Mouse (Mus musculus) heart, postnatal 4 days (tissue): ENCODE measurements around the gene Ahcy. TPM values are rescaled to one million over a fixed set of nuclear protein-coding genes. Genes with fewer than 3 reads are reported as not detected.
"Not testable (repeated sequence)": the region's sequence is repeated elsewhere in the genome, so short reads cannot be mapped to it uniquely, and the experiment has no call there.

ENCODE experiments used
- DNase-seq: peaks from one replicate; pipeline ENCODE4 v3.0.0; 2021
- total RNA-seq, 2 experiments: library from RNA; stranded (reverse); gene quantifications; 2 replicates each; pipeline ENCODE4 v1.2.3; 2021

Gene Ahcy
- total RNA-seq, 2 experiments from 2014 or later, result 19.7 to 22.6 TPM

DNA sequence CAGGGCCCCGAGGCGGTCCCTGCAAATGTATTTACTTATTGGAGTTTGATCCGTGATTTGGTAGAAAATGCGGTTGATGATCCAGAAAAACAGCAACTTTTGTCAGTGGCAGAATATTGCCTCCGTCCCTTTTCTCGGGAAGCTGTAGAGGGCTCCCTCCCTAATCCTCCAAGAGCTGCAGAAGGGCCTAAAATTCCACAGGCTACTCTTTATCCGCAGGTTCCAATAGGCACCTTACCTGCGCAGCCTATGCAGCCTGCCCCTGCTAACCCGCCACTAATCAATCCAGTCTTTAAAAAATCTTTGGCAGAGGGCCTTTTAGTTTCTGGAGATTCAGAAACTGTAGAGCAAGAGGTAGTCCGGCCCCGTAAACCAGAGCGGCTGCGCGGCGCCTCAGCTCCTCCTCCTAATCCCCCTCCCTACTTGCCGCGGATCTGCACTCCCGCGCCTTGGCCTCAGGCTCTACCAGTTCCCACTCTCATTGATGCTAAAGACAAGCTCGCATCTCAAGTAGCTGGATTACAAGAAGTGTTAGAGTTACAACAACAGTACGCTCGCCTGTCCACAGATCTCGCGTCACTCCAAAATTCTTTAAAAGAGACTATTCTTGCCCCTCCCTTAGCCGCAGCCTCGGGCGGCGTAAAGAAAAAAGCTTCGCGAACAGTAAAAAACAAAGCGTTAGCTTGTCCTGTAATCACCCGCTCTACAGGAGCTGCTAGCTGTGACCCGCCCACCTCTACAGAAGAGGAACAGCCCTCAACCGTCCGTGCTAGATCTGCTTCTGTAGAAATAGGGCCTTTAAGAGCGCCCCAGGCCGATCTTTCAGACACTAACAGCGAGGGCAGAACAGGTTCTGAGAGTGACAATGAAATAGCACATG lies 55.3 kb downstream of the Ahcy start:
- DNase-seq, result peak; percentile 68

DNA sequence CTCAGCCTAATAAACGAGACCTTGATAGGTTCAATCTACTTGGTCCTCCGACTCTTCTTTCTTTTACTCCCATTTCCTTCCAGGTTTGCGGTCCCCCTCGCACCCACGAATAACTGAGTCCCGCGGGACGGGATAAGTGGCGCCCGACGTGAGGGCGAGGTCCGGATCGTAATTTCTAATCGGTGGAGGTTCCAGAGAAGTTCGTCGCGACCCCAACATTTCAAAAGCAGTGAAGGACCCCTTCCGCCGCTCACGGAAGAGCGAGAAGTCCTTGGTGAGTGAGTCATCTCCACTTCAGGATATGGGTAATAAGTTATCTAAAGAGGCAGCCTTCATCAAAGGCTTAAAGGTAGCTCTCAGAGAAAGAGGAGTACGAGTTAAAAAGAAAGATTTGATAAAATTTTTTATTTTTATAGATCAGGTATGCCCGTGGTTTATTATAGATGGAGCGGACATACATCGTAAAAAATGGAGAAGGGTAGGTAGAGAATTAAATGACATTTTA lies 56.0 kb downstream of the Ahcy start, which contains the start of gene Gm14226:
Gene Gm14226, plus strand, starts transcription at position 16 of the 505 bp plus-strand sequence.
- not testable (repeated sequence) for DNase-seq

DNA sequence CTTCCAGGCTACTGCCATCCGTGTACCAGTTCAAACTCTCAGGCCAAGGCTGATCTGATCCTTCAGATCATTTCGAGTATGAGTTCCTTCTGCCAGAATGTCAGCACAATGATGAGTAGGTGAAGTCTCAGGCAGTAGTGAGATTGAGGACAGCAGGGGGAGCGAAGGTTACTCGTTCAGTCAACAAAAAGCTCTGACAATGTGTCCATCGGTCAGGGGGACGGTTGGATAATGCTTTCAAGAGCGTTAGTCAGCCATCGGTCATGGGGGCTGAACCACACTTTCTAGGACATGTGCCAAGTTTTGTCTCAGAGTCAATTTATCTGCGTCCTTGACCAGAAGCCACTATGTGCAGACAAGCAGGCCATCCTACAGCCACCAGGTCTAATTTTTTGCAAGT lies 57.5 kb downstream of the Ahcy start:
- DNase-seq, result not testable (repeated sequence)

DNA sequence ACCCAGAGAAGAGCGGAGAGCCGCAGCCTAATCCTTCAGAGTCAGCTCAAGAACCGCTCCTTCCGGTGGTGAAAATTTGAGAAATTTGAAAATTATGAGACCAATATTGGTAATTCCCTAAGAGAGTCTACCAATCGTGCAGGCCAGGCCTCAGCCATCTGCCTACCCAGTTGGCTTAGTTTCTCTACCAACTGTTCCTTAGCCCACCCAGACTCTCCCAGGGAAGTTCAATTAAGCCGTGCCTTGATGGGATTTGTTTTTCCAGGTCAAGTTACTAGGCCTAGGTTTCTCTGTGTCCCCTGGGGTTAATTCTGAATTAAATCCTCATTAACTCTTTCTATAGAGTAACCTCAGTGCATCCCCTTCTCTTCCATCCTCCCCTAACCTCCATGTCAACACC lies 61.3 kb downstream of the Ahcy start:
- DNase-seq, result no peak

- no peak for DNase-seq
These were observed 63.1 kb downstream of the Ahcy start for GRCm38 (mm10) chr2:155011086-155011656.

Other genes starting within 250 kb of the Ahcy start
- 10 to 100 TPM; 84.1 to 86.4 TPM for gene Eif2s2, start 181.6 kb downstream of the Ahcy start, total RNA-seq
- gene Gm14226, start 56.2 kb downstream of the Ahcy start, total RNA-seq, result under 1 TPM; 0.16 to 0.21 TPM
- 10 to 100 TPM; 36.5 to 38.0 TPM for gene Itch, start 59.0 kb upstream of the Ahcy start, total RNA-seq
- gene Dynlrb1, start 162.0 kb upstream of the Ahcy start, total RNA-seq, result 100 to 1,000 TPM; 211 to 218 TPM
- gene Map1lc3a, start 201.8 kb upstream of the Ahcy start, total RNA-seq, result 100 to 1,000 TPM; 410 to 462 TPM